Mouse (Mus musculus) E14TG2a.4 (cell line): ENCODE measurements at regions not wholly inside any gene's neighbourhood (a gene's known extent, or its start where the extent isn't known, plus 50 kb on each side); places are given as distances from the start of the nearest gene placed in this dataset.
A peak's percentile ranks its signal among the peaks of the same experiment; 100 is the strongest.

Experiments used
- H3K27me3 ChIP-seq: 2 replicates; pipeline ENCODE4 v1.6.1; 2014; ENCODE audit warnings: low read length, control low read depth; ENCODE audit not compliant: insufficient read depth
- H3K36me3 ChIP-seq: 2 replicates; pipeline ENCODE4 v1.6.1; 2014; ENCODE audit warnings: low read length, control low read depth; ENCODE audit not compliant: insufficient read depth
- H3K4me1 ChIP-seq: replicated peaks from 2 replicates; pipeline ENCODE4 v1.6.1; 2014; ENCODE audit warnings: low read depth, low read length, control low read depth
- H3K4me3 ChIP-seq: replicated peaks from 2 replicates; pipeline ENCODE4 v1.5.1; 2014; ENCODE audit warnings: mild to moderate bottlenecking, low read length
- H3K9me3 ChIP-seq: 2 replicates; pipeline ENCODE4 v1.6.1; 2014; ENCODE audit warnings: low read length, control low read depth
- CTCF ChIP-seq: conservative IDR thresholded peaks from 2 replicates; pipeline ENCODE4 v1.5.1; 2014; ENCODE audit warnings: low read length
- NANOG ChIP-seq: IDR thresholded peaks from 2 replicates; pipeline ENCODE4 v1.6.1; 2014; ENCODE audit warnings: borderline replicate concordance, low read length, mixed read lengths
- POU5F1 ChIP-seq: IDR thresholded peaks from 2 replicates; pipeline ENCODE4 v1.6.1; 2014; ENCODE audit warnings: low read length, borderline replicate concordance

DNA sequence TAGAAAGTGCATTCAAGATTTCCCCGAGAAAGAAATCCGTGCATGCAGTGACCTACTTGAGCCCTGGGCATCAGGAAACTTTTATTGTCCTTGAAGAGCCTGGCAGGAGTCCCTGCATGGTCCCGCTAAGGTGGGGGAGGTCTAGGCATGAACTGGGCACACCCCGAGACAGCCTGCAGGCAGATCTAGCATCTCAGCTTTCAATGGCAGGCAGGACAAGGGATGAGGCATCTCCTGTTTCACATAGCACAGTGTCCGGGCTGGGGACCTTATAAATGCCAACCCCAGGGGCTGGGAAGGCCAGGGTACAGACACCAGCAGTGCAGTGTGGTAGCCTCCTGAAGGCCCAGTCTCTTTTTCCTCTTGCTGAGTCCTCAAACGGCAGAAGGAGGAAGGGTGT, 75.4 kb upstream of the Spaca7 start:
- H3K9me3 ChIP-seq: no peaks in the 10 kb centered on the region
- H3K4me3 ChIP-seq: peak overlapping the region; percentile 26
- H3K27me3 ChIP-seq: peaks cover 20% of the 10 kb centered on the region
- peaks cover 74% of the 10 kb centered on the region for H3K4me1 ChIP-seq
- no peaks in the 10 kb centered on the region for H3K36me3 ChIP-seq
- TF ChIP-seq NANOG: no peak
- TF ChIP-seq CTCF: no peak
- no peak for TF ChIP-seq POU5F1

DNA sequence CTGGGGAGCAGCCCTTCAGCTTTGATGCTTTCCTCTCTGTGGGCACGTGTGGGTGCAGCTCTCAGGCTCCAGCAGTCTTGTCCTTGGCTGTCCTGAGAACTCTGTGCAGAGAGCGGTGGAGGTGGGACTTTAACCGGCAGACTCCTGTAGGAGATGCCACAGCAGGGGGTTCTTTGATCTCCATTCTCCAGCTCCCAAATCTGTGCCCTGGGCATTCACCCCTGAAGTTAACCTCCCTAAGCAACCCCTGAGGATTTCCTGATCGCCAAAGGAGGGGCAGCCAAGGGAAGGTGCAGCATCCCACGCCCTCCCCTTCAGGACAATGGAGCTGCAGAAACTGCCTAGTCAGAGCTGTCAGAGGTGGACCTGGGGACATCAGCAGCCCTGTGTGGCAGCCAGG, 73.2 kb upstream of the Spaca7 start:
- Histone ChIP-seq H3K9me3 (no peaks in the 10 kb centered on the region), H3K4me1 (peaks cover 95% of the 10 kb centered on the region)

DNA sequence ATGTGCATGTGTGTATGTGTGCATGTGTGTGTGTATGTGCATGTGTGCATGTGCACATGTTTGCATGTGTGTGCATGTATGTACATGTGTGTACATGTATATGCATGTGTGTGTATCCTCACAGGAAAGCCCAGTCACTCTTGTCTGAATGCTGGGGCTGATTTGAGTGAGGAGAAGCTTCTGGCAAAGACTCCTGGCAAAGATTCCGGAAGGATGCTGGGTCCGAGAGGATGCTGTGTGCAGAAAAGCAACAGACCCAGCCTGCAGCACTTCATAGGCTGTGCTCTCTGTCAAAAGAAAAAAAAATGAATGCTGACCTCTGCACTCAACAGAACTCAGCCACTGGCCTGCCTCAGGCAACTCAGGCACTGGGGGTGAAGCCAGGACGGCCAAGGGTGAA, 72.5 kb upstream of the Spaca7 start:
- Histone ChIP-seq H3K36me3 (no peaks in the 10 kb centered on the region), H3K9me3 (no peaks in the 10 kb centered on the region), H3K4me3 (no peak overlapping the region), H3K4me1 (peaks cover 96% of the 10 kb centered on the region), H3K27me3 (peaks cover 13% of the 10 kb centered on the region)
- TF ChIP-seq POU5F1: no peak
- no peak for TF ChIP-seq CTCF
- no peak for TF ChIP-seq NANOG

More for the DNA sequence above, 73.2 kb upstream of the Spaca7 start:
- TF ChIP-seq CTCF (no peak), NANOG (no peak; the same call in 1 of the 2 replicates), POU5F1 (no peak)
- Histone ChIP-seq H3K36me3 (no peaks in the 10 kb centered on the region), H3K4me3 (peak overlapping the region; percentile 45), H3K27me3 (peaks cover 13% of the 10 kb centered on the region)

DNA sequence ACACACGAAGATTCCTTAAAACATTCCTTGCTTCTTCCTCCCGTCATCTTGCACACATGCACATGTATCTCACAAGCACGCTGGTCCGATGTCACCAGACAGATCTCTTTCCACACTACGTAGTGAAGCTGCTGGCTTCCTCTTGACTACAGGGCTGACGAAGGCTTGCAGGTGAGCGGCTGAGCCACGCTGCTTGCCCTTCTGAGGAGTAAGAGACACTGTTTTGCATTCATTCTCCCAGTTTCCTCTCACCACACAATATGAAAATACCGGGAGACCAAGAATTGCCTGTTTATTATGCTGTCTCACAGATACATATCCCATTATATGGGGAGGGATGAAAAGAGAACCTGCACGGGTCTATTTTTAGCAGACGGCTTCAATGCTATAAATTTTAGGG, 71.0 kb upstream of the Spaca7 start:
- Histone ChIP-seq H3K9me3 (no peaks in the 10 kb centered on the region), H3K36me3 (no peaks in the 10 kb centered on the region), H3K27me3 (peaks cover 13% of the 10 kb centered on the region), H3K4me3 (peak overlapping the region; percentile 63; the same call in 1 of the 2 replicates), H3K4me1 (peaks cover 94% of the 10 kb centered on the region)
- no peak for TF ChIP-seq NANOG
- no peak for TF ChIP-seq CTCF
- TF ChIP-seq POU5F1: no peak

DNA sequence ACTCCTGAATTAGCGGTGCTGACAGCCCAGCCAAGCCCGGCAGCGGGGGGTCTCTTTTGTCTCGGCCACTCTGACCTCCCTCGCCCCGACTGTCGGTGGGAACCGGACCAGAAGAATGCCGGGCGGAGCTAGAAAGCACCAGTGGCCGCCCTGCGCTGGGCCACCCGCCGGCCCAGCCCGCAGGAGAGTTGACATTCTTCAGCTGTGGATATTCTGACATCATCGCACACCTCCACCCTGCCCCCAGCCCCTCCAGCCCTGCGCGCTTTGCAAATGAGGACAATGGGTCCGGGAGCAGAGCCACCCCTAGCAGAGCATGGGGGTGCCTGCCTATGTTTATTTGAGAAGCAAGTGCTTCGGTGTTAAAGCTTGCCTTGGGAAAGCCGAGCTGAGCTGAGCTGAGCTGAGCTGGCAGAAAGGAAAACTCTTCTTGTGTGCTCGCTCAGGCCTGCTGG, 70.5 kb upstream of the Spaca7 start:
- Histone ChIP-seq H3K9me3 (no peaks in the 10 kb centered on the region), H3K4me3 (peak overlapping the region; percentile 63), H3K4me1 (peaks cover 94% of the 10 kb centered on the region), H3K27me3 (peaks cover 13% of the 10 kb centered on the region), H3K36me3 (no peaks in the 10 kb centered on the region)
- TF ChIP-seq POU5F1: no peak
- TF ChIP-seq NANOG: no peak
- no peak for TF ChIP-seq CTCF

DNA sequence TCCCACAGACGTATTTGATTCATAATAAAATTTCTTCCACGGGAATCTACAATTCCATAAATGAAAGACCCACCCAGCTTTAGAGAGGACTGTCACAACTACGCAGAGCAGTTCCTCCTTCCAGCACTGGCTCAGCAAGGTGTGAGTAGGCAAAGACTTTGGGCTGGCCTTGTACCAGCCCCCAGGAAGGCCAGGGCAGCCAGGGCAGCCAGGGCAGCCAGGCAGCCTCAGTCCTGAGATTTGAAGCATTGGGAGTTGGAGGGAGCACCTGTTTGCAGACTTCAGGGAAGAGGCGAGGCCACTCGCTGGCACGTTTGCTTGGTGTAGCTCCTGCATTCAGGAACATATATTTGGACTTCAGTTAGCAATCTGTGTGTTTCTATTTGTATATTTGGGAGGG, 70.0 kb upstream of the Spaca7 start:
- H3K36me3 ChIP-seq: no peaks in the 10 kb centered on the region
- H3K4me3 ChIP-seq: peak overlapping the region; percentile 63
- H3K4me1 ChIP-seq: peaks cover 91% of the 10 kb centered on the region
- no peaks in the 10 kb centered on the region for H3K9me3 ChIP-seq
- no peak for TF ChIP-seq NANOG
- no peak for TF ChIP-seq CTCF
- no peak for TF ChIP-seq POU5F1
- H3K27me3 ChIP-seq: peaks cover 8% of the 10 kb centered on the region

DNA sequence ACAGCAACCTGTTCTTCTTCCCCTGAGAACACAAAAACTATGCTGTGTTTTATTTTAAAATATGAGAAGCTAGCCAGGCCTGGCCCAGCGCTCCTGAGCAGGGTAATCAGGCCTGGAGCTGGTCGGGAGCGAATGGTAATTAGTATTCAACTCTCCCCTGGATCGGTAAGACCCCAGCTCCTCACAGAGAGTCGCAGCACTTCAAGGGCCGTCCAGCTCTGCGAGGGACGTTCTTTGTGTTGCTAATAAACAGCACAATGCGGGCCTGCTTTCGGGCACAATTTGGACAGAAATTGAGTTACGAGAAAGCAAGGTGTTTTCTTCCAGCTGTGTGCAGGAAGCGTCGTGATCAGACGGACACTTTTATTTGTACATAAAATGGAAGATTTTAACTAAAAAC, 69.5 kb upstream of the Spaca7 start:
- TF ChIP-seq POU5F1 (no peak), NANOG (peak; percentile 17; the same call in 1 of the 2 replicates)
- Histone ChIP-seq H3K27me3 (peaks cover 7% of the 10 kb centered on the region), H3K4me3 (peak overlapping the region; percentile 63; the same call in 1 of the 2 replicates), H3K9me3 (no peaks in the 10 kb centered on the region), H3K36me3 (no peaks in the 10 kb centered on the region), H3K4me1 (peaks cover 91% of the 10 kb centered on the region)

DNA sequence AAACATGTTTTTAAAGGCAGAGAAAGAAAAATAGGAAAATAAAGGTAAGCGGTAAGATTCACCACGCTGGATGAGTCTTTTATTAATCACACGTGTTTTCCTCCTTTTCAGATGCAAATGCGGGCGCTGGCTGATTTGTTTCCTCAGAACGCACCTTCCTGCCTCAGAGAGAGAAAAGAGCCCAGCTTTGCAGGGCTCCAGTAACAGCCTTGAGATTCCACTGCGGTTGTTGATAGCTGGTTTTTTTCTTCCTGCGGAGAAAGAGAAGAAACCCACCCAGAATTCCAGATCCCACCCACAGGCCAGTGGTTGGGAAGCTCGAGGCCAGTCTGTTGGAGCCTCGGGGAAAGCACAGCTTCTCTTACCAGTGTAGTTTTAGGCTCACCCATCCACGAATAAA, 68.6 kb upstream of the Spaca7 start:
- H3K27me3 ChIP-seq: peaks cover 7% of the 10 kb centered on the region
- no peaks in the 10 kb centered on the region for H3K36me3 ChIP-seq
- H3K4me3 ChIP-seq: peak overlapping the region; percentile 41
- no peak for TF ChIP-seq CTCF
- peak; percentile 64; the same call in 1 of the 2 replicates for TF ChIP-seq POU5F1
- peaks cover 93% of the 10 kb centered on the region for H3K4me1 ChIP-seq
- H3K9me3 ChIP-seq: no peaks in the 10 kb centered on the region

DNA sequence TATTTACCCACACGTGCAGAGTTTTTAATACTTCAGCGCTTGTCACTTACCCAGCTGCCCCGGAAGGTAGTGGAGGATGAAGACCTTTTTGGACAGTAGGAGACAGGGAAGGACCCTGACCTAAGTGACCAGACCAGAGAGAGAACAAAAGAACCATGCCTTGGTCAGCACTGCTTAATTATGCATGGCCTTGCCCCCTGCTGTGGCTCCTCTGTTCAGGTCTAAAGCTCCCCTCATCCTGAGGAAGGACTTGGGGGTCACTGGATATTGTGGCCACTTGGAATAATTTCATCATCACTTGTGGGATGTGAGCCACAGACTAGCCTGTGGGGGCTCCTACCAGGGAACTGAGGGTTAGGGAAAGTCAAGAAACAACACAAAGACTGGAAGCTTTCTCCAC, 68.1 kb upstream of the Spaca7 start:
- no peaks in the 10 kb centered on the region for H3K36me3 ChIP-seq
- peaks cover 7% of the 10 kb centered on the region for H3K27me3 ChIP-seq
- peaks cover 93% of the 10 kb centered on the region for H3K4me1 ChIP-seq
- peak overlapping the region; percentile 41 for H3K4me3 ChIP-seq
- no peaks in the 10 kb centered on the region for H3K9me3 ChIP-seq
- no peak for TF ChIP-seq CTCF

DNA sequence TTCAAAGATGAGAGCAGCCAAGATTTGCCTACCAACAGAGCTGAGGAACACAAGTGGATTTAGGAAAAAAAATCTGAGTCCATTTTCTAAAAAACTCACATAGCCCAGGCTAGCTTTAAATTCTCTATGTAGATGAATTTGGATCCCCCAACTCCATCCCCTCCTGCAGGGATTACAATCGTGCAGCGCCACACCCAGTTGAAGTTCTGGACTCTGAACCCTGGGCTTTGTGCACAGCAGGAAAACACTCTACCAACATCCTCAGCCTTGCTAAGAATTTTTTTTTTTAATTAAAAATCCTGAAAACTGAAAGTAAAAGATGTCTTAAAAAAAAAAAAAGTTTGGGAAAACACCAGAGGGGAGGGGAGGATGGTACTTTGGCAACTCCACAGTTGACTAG, 62.6 kb upstream of the Spaca7 start:
- TF ChIP-seq NANOG (no peak), CTCF (no peak), POU5F1 (no peak)
- Histone ChIP-seq H3K36me3 (no peaks in the 10 kb centered on the region), H3K27me3 (no peaks in the 10 kb centered on the region)

More for the DNA sequence above, 62.6 kb upstream of the Spaca7 start:
- no peak overlapping the region for H3K4me3 ChIP-seq
- no peaks in the 10 kb centered on the region for H3K9me3 ChIP-seq
- peaks cover 85% of the 10 kb centered on the region for H3K4me1 ChIP-seq
